Mouse (Mus musculus): ENCODE results near the gene Zbtb38. TPM values are rescaled to one million over a fixed set of nuclear protein-coding genes. Genes with fewer than 3 reads are reported as not detected.

Zbtb38 gene
- total RNA-seq, 2 experiments from 2014 or later = 60.0 to 97.3 TPM

- no peak for DNase-seq (ENCODE audit: low spot score in 2 of 2)
Observed at GRCm38 (mm10) chr9:96732644-96733424, 19.8 kb downstream of the Zbtb38 start.

DNA sequence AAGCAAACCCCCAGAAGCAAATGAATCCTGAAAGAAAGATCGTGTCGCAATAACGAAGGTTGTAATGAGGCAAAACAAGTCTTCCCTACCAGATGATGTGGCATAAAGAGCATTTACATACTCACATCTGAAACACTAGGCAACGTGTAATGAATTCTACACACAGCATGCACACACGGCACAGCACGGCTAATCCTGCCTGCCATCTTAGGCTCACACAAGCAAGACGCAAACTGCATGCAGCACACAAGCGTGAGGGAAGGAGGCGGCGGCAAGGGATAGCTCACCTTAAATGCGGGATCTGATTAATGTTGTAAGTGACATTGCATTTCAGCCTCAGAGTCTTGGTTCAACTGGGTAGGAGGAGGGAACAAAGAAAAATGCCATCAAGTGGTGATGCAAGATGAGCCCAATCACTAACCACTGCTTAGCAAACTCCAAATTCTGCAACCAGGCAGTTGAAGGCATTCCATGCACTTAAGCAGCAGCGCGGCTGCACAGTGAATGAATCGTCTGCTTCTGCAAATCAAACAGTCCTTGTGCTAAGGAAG, 20.6 kb downstream of the Zbtb38 start:
- no peak for DNase-seq (ENCODE audit: low spot score in 2 of 2)

- DNase-seq (ENCODE audit: low spot score in 2 of 2) = no peak
Observed at GRCm38 (mm10) chr9:96731039-96731895, 21.4 kb downstream of the Zbtb38 start.

GRCm38 (mm10) chr9:96730311-96730625, 22.4 kb downstream of the Zbtb38 start:
- no peak for DNase-seq (ENCODE audit: low spot score in 2 of 2)

DNA sequence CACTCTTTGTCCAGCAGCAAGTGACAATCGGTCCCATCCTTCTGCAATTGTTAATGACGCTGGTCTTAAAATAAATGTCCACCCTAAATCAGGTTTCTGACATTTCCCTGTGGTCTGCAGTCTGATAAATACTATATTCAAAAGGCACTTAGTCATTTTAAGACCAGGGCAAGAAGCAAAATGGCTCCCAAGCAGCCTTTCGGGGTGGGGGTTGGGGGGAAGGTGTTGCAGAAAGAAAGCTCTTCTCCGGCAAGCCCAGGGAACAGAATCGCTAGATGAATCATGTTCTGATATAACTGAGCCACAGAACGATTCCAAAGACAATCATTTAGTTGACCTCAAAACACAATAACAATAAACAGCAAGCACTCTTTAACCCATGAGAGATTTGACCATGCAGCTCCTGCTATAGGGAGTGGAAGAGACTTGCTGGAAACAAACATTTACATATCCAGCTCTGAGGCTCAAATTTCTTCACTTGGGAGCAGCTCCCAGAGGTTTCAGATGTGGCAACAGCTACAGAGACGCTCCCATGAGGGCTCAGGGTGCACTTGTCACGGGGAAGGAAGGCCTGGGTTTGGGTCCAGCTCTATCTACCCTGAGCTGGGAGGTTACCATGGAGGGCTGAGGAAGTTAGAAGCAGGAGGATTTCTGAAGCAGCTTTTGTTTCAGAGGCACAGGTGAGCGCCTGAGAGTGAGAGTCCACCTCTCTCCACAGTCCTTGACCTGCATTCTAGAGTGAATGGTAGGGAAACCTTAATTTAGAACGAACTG, 22.9 kb downstream of the Zbtb38 start:
- no peak for DNase-seq (ENCODE audit: low spot score in 2 of 2)

GRCm38 (mm10) chr9:96728338-96729162, 24.1 kb downstream of the Zbtb38 start:
- DNase-seq (ENCODE audit: low spot score in 2 of 2) = no peak

DNA sequence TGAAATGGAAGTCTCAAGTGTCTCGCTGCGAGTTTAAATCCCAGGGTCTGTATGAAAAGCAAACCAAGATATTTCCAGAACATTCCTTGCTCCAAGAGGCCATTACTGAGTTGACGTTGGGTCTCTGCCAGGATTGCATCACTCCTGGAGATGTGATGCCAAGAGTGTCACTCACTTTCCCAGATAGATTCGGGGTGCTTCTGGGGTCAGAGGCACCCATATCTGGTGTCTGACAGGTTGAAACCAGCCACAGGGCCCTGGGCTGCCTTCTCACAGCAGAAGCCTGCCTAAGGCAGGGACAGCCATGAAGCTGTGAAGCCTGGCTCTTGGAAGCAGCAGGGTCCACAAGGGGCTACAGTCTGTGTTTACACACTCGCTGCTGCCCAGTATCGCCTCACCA, 24.9 kb downstream of the Zbtb38 start:
- DNase-seq (ENCODE audit: low spot score in 2 of 2) = peak in 1 of 2 experiments; percentile 48

DNA sequence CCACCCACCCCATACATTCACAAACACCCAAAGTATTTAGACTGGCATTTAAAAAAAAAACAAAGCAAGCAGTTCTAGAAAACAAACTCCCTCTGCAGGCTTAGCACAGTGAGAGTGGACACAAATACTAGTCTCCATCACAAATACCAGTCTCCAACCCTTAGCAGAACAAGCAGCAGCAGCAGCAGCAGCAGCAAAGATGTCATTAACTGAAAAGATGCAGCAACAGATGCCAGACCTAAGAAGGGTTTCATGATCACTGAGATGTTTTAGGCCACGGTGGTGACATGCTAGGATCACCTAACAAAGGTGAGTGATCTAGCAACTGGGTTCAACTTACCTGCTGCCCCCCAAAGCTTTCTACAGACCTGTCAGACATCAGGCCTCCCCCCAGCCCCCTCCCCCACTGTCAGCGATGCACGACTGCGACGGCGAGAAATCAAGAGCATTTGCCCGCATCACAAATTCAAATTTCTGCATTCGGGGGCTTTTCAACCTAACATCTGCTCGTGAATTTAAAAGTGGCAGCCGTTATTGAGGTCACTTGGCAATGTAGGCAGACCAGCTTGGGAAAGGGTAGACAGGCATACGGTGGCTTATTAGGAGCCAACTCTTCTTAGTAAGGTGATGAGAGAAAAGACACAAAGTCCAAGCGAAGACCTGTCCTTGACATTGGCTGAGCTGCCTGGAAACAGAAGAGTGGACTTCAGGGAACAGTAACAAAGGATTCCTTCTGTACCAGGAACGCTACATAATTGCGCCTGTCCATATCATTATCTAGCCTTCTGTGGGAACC, 26.1 kb downstream of the Zbtb38 start:
- no peak for DNase-seq (ENCODE audit: low spot score in 2 of 2)

GRCm38 (mm10) chr9:96725582-96726320, 26.9 kb downstream of the Zbtb38 start:
- no peak for DNase-seq (ENCODE audit: low spot score in 2 of 2)

GRCm38 (mm10) chr9:96723650-96724049, 29.0 kb downstream of the Zbtb38 start:
- DNase-seq (ENCODE audit: low spot score in 2 of 2) = no peak

DNA sequence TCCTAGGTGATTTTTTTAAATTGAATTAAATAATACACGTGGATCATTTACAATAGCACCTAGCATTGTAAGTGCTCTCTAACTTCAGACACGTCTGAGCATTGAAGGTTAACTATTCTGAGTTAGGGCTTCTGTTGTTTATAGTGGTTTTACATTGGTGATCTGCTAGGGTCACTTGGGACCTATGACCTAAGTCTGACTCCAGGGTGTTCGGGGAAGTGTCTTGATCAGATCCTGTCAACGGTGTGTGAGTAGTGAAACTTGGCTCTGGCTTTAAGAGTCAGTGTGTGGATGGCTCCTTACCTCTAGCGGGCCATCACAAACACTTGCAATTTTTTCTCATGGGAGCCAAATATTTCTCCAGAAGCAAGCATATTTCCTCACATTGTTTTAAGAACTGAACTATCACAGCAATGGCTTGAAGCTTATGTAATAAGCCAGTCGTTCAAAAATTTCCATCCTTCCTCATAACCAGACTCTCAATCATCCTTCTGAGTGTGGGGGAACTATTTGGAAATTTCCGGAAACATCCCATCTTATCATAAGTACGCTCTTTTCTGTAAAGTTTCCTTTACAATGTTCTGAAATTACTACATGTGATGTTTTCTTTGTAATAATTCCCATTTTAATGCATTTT, 31.4 kb downstream of the Zbtb38 start:
- no peak for DNase-seq (ENCODE audit: low spot score in 2 of 2)

- DNase-seq (ENCODE audit: low spot score in 2 of 2) = no peak
Observed at GRCm38 (mm10) chr9:96720510-96721162, 32.0 kb downstream of the Zbtb38 start.

DNA sequence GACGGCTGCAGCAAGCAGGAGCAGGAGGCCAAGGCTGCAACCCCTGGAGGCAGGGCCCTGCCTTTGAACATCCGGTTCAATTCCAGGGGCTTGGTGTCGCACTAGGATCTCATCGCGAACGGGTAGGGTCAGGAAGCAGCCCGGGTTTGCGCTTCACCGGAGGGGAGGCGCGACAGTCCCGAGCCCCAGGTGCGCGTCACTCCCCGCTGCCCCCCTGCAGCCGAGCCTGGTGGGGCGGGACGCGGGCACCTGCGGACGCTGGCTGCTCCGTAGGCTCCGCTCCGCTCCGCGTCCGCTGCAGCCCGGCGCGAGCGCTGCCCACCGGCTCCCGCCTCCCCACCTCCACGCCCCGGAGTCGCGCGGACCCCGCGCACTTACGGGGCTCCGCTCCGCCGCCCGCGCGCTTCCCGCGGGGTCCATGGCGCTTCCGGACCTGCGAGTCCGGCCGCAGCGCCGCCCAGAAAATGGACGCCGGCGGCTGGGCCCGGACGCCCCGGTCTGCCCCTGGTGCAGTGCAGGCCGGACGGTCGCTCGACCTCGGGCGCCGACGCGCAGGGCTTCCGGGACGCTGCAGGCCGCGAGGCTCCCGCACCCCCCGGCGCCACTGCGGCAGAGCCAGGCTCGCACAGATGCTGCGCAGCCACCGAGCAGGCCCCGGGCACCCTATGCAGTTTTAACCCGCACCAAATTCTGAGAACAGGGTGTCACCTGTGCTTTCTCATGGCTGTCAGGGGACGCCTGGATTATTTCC, 33.0 kb downstream of the Zbtb38 start:
- DNase-seq (ENCODE audit: low spot score in 2 of 2) = peak; percentile 74 to 76

DNA sequence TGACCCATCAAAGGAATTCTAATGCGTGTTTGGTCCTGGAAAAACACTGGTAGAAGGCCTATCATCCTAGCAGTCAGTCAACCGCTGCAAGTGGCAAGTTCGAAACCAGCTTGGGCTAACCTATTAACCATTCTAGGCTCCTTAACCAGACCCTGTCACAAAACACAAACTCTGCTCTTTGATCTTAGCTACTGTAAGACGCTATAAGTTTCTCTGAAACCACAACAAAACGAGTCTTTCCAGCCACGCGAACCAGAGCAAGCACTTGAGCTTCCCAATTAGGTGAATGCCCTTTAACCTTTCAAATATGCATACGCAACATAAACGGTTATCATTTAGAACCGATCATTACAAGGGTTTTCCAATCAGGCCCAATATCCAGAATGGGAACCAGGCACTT, 33.7 kb downstream of the Zbtb38 start:
- no peak for DNase-seq (ENCODE audit: low spot score in 2 of 2)

GRCm38 (mm10) chr9:96718402-96718798, 34.2 kb downstream of the Zbtb38 start:
- DNase-seq (ENCODE audit: low spot score in 2 of 2) = no peak

DNA sequence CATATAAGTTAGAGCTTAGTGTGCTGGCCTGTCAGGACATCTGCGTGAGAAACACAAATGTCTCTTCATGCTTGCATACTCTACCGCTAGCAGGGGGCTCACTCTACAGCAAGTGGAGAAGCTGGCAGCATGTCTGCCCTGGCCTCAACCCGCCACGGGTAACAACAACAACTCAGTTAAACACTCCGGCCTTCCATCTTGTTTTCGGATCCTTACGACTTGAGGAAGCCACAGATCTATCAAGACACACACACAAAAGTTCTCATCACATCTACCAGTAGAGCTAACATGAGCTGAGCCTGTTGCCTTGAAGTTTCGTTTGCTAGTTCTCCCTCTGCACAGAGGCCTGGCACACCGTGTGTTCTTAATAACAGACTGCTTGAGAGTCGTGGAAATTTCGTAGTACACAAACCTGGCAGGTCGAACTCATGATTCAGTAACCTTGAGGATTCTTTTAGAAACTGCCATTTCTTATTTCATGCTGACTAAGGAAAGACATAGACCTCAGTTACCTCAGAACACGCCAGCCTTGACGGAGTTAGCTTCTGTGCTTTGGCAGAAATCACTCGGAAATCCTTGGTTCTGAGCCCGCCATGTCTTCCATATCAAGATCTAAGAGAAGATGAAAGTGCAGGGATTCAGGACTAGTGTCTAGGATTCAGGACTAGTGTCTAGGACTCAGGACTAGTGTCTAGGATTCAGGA, 34.8 kb downstream of the Zbtb38 start:
- no peak for DNase-seq (ENCODE audit: low spot score in 2 of 2)
